Mouse (Mus musculus) fibroblast of lung, adult 2 months (primary cell): ENCODE measurements around the gene Abca5.
A peak's percentile ranks its signal among the peaks of the same experiment; 100 is the strongest.
"Not testable (repeated sequence)": the region's sequence is repeated elsewhere in the genome, so short reads cannot be mapped to it uniquely, and the experiment has no call there.

ENCODE experiments used
- DNase-seq: peaks from one replicate; pipeline ENCODE4 v3.0.0-alpha.2; 2011; ENCODE audit warnings: low read depth

Abca5 gene

GRCm38 (mm10) chr11:110337289-110338245 is at the start of gene Abca5:
Gene Abca5, minus strand, starts transcription at chr11:110337716.
- DNase-seq, result no peak

- DNase-seq, result no peak
These were observed 48.0 kb upstream of the Abca5 start for GRCm38 (mm10) chr11:110385487-110385886.

GRCm38 (mm10) chr11:110380310-110380668 is 42.8 kb upstream of the Abca5 start:
- DNase-seq, result no peak

- DNase-seq, result peak; percentile 54
These were observed 42.3 kb upstream of the Abca5 start for GRCm38 (mm10) chr11:110379661-110380309.

- DNase-seq, result no peak
These were observed 36.5 kb upstream of the Abca5 start for GRCm38 (mm10) chr11:110374036-110374435.

GRCm38 (mm10) chr11:110372266-110372954 is 34.9 kb upstream of the Abca5 start:
- DNase-seq, result no peak

- no peak for DNase-seq
These were observed 34.3 kb upstream of the Abca5 start for GRCm38 (mm10) chr11:110371827-110372226.

GRCm38 (mm10) chr11:110369312-110370019 is 31.9 kb upstream of the Abca5 start:
- no peak for DNase-seq

GRCm38 (mm10) chr11:110367638-110368037 is 30.1 kb upstream of the Abca5 start:
- DNase-seq, result no peak

GRCm38 (mm10) chr11:110366902-110367301 is 29.4 kb upstream of the Abca5 start:
- no peak for DNase-seq

GRCm38 (mm10) chr11:110365016-110365415 is 27.5 kb upstream of the Abca5 start:
- peak; percentile 6 for DNase-seq

GRCm38 (mm10) chr11:110357756-110358551 is 20.4 kb upstream of the Abca5 start:
- DNase-seq, result peak; percentile 14

GRCm38 (mm10) chr11:110355131-110355530 is 17.6 kb upstream of the Abca5 start:
- DNase-seq, result not testable (repeated sequence)

GRCm38 (mm10) chr11:110354261-110354660 is 16.7 kb upstream of the Abca5 start:
- no peak for DNase-seq

GRCm38 (mm10) chr11:110348170-110348569 is 10.7 kb upstream of the Abca5 start:
- DNase-seq, result no peak

GRCm38 (mm10) chr11:110347768-110348167 is 10.3 kb upstream of the Abca5 start:
- DNase-seq, result no peak

- no peak for DNase-seq
These were observed 665 bp downstream of the Abca5 start for GRCm38 (mm10) chr11:110336814-110337288.

GRCm38 (mm10) chr11:110330093-110330492 is 7.4 kb downstream of the Abca5 start:
- DNase-seq, result no peak

- DNase-seq, result no peak
These were observed 15.2 kb downstream of the Abca5 start for GRCm38 (mm10) chr11:110322266-110322665.

- no peak for DNase-seq
These were observed 30.9 kb downstream of the Abca5 start for GRCm38 (mm10) chr11:110306475-110307168.
